Mouse (Mus musculus) embryonic facial prominence, embryonic 13.5 days (tissue): ENCODE measurements around the gene Pdzd4. TPM values are rescaled to one million over a fixed set of nuclear protein-coding genes. Genes with fewer than 3 reads are reported as not detected.

Experiments
- ATAC-seq: fragments of 200-750 bp; cut with Nextera tagmentation; 2 replicates; pipeline ENCODE4 v1.8.0; 2017; ENCODE audit warnings: low read depth; ENCODE audit not compliant: insufficient number of reproducible peaks, insufficient read depth, low FRiP score, low TSS enrichment
- H3K27ac ChIP-seq: fragments of 300-500 bp; sonication (generic); 2 replicates; pipeline ENCODE4 v1.5.1; 2015; ENCODE audit warnings: moderate library complexity, mild to moderate bottlenecking, inconsistent platforms
- H3K27me3 ChIP-seq: fragments of 300-500 bp; sonication (generic); 2 replicates; pipeline ENCODE4 v1.6.1; 2015; ENCODE audit warnings: mild to moderate bottlenecking, inconsistent platforms
- H3K36me3 ChIP-seq: fragments of 300-500 bp; sonication (generic); 2 replicates; pipeline ENCODE4 v1.6.1; 2015; ENCODE audit warnings: mild to moderate bottlenecking, inconsistent platforms
- H3K4me1 ChIP-seq: fragments of 300-500 bp; sonication (generic); 2 replicates; pipeline ENCODE4 v1.6.1; 2015; ENCODE audit warnings: inconsistent platforms
- H3K4me2 ChIP-seq: fragments of 300-500 bp; sonication (generic); 2 replicates; pipeline ENCODE4 v1.6.1; 2015; ENCODE audit warnings: moderate library complexity, mild to moderate bottlenecking, inconsistent platforms
- H3K4me3 ChIP-seq: fragments of 300-500 bp; sonication (generic); 2 replicates; pipeline ENCODE4 v1.5.1; 2015; ENCODE audit warnings: mild to moderate bottlenecking, inconsistent platforms
- H3K9ac ChIP-seq: fragments of 300-500 bp; sonication (generic); 2 replicates; pipeline ENCODE4 v1.6.1; 2015; ENCODE audit warnings: mild to moderate bottlenecking, inconsistent platforms
- H3K9me3 ChIP-seq: fragments of 300-500 bp; sonication (generic); 2 replicates; pipeline ENCODE4 v1.6.1; 2016; ENCODE audit warnings: inconsistent platforms
- WGBS: fragments of 180-500 bp; shearing (Covaris S2); methylation state at CpG from one replicate; pipeline ENCODE4 v1.1.7; 2015; ENCODE audit warnings: mixed read lengths; 5-methylcytosine and 5-hydroxymethylcytosine counted together
- polyA plus RNA-seq: library from polyadenylated mRNA; unstranded; fragments of >200 nt; fragmentation: Nextera tagmentation; extraction: Ambion mirVana; gene quantifications from 2 replicates; pipeline ENCODE4 v1.2.1, GENCODE M21; 2015

The Pdzd4 gene
- polyA plus RNA-seq, 1 experiment from 2014 or later = 2.1 TPM

GRCm38 (mm10) chrX:73823747-73824146 is 1.0 kb downstream of the Pdzd4 start:
- Histone ChIP-seq H3K27ac (no peak overlapping the region), H3K9ac (peak overlapping the region; percentile 82)
- no peak for ATAC-seq

GRCm38 (mm10) chrX:73816596-73817314 is 8.0 kb downstream of the Pdzd4 start:
- no peak for ATAC-seq
- H3K9ac ChIP-seq = no peak overlapping the region
- H3K36me3 ChIP-seq = no peaks in the 10 kb centered on the region
- no peaks in the 10 kb centered on the region for H3K4me1 ChIP-seq
- WGBS = 51% methylated on average over 3 of the region's 3 CpGs
- no peaks in the 10 kb centered on the region for H3K9me3 ChIP-seq
- H3K27ac ChIP-seq = no peak overlapping the region
- H3K4me3 ChIP-seq = no peak overlapping the region
- H3K27me3 ChIP-seq = no peaks in the 10 kb centered on the region
- H3K4me2 ChIP-seq = no peak overlapping the region

More at GRCm38 (mm10) chrX:73823747-73824146, 1.0 kb downstream of the Pdzd4 start:
- Histone ChIP-seq H3K4me2 (peak overlapping the region; percentile 69), H3K4me1 (peaks cover 4% of the 10 kb centered on the region; the same call in 1 of the 2 replicates), H3K27me3 (peaks cover 14% of the 10 kb centered on the region), H3K36me3 (no peaks in the 10 kb centered on the region), H3K4me3 (peak overlapping the region; percentile 64), H3K9me3 (no peaks in the 10 kb centered on the region)
- 25% methylated on average over 17 of the region's 17 CpGs for WGBS

- Histone ChIP-seq H3K9me3 (no peaks in the 10 kb centered on the region), H3K9ac (peak overlapping the region; percentile 70), H3K36me3 (no peaks in the 10 kb centered on the region), H3K27me3 (no peaks in the 10 kb centered on the region), H3K4me3 (peak overlapping the region; percentile 39), H3K4me1 (no peaks in the 10 kb centered on the region), H3K27ac (no peak overlapping the region), H3K4me2 (peak overlapping the region; percentile 54)
- ATAC-seq = no peak
- WGBS = 20% methylated on average over 14 of the region's 14 CpGs
Measured at GRCm38 (mm10) chrX:73815072-73815471, 9.7 kb downstream of the Pdzd4 start.

- no peak for ATAC-seq
- Histone ChIP-seq H3K36me3 (no peaks in the 10 kb centered on the region), H3K27ac (no peak overlapping the region), H3K4me3 (no peak overlapping the region), H3K27me3 (0 out of 2 replicates have a peak, but pooled peaks cover under 1% of the 10 kb centered on the region), H3K9ac (no peak overlapping the region), H3K4me2 (no peak overlapping the region), H3K9me3 (no peaks in the 10 kb centered on the region), H3K4me1 (no peaks in the 10 kb centered on the region)
- WGBS = 63% methylated on average over 1 of the region's 1 CpGs
Measured at GRCm38 (mm10) chrX:73805814-73806213, 19.0 kb downstream of the Pdzd4 start.

- 0 out of 2 replicates have a peak, but pooled peaks cover 3% of the 10 kb centered on the region for H3K27me3 ChIP-seq
- no peak overlapping the region for H3K4me3 ChIP-seq
- no peak overlapping the region for H3K4me2 ChIP-seq
- H3K9me3 ChIP-seq = no peaks in the 10 kb centered on the region
- no peak for ATAC-seq
- 37% methylated on average over 9 of the region's 9 CpGs for WGBS
- peaks cover 12% of the 10 kb centered on the region for H3K36me3 ChIP-seq
- no peak overlapping the region for H3K9ac ChIP-seq
- no peaks in the 10 kb centered on the region for H3K4me1 ChIP-seq
- H3K27ac ChIP-seq = no peak overlapping the region
Measured at GRCm38 (mm10) chrX:73798502-73798901, 26.3 kb downstream of the Pdzd4 start.

- Histone ChIP-seq H3K4me1 (no peaks in the 10 kb centered on the region), H3K27me3 (0 out of 2 replicates have a peak, but pooled peaks cover 3% of the 10 kb centered on the region), H3K36me3 (peaks cover 12% of the 10 kb centered on the region), H3K9me3 (no peaks in the 10 kb centered on the region), H3K9ac (no peak overlapping the region), H3K4me3 (no peak overlapping the region), H3K27ac (no peak overlapping the region), H3K4me2 (no peak overlapping the region)
- 84% methylated on average over 2 of the region's 2 CpGs for WGBS
- no peak for ATAC-seq
Measured at GRCm38 (mm10) chrX:73797511-73797910, 27.3 kb downstream of the Pdzd4 start.

GRCm38 (mm10) chrX:73793505-73793904 is 31.3 kb downstream of the Pdzd4 start:
- Histone ChIP-seq H3K27ac (peak overlapping the region; percentile 57; the same call in 1 of the 2 replicates), H3K4me1 (peaks cover 2% of the 10 kb centered on the region; the same call in 1 of the 2 replicates), H3K9ac (no peak overlapping the region), H3K4me3 (no peak overlapping the region), H3K27me3 (no peaks in the 10 kb centered on the region), H3K9me3 (no peaks in the 10 kb centered on the region), H3K4me2 (no peak overlapping the region), H3K36me3 (peaks cover 25% of the 10 kb centered on the region)
- 30% methylated on average over 1 of the region's 1 CpGs for WGBS
- ATAC-seq = no peak

GRCm38 (mm10) chrX:73793039-73793438 is 31.7 kb downstream of the Pdzd4 start:
- peaks cover 7% of the 10 kb centered on the region; the same call in 1 of the 2 replicates for H3K4me1 ChIP-seq
- H3K9ac ChIP-seq = no peak overlapping the region
- no peaks in the 10 kb centered on the region for H3K27me3 ChIP-seq
- no peaks in the 10 kb centered on the region for H3K9me3 ChIP-seq
- ATAC-seq = no peak
- peaks cover 25% of the 10 kb centered on the region for H3K36me3 ChIP-seq
- no peak overlapping the region for H3K4me3 ChIP-seq
- no peak overlapping the region for H3K4me2 ChIP-seq
- H3K27ac ChIP-seq = peak overlapping the region; percentile 57; the same call in 1 of the 2 replicates

- 0 out of 2 replicates have a peak, but pooled peaks cover 13% of the 10 kb centered on the region for H3K36me3 ChIP-seq
- no peak overlapping the region for H3K27ac ChIP-seq
- 0 out of 2 replicates have a peak overlapping the region, but pooled peaks have one; percentile 59 for H3K4me3 ChIP-seq
- ATAC-seq = no peak
- H3K9ac ChIP-seq = peak overlapping the region; percentile 77
- H3K4me1 ChIP-seq = peaks cover 8% of the 10 kb centered on the region; the same call in 1 of the 2 replicates
- H3K27me3 ChIP-seq = peaks cover 4% of the 10 kb centered on the region; the same call in 1 of the 2 replicates
- H3K4me2 ChIP-seq = peak overlapping the region; percentile 68
- whole genome bisulfite sequencing = 100% methylated on average over 1 of the region's 1 CpGs
- H3K9me3 ChIP-seq = no peaks in the 10 kb centered on the region
Measured at GRCm38 (mm10) chrX:73788501-73788900, 36.3 kb downstream of the Pdzd4 start.

- Histone ChIP-seq H3K4me2 (peak overlapping the region; percentile 68), H3K4me1 (peaks cover 8% of the 10 kb centered on the region; the same call in 1 of the 2 replicates), H3K27ac (peak overlapping the region; percentile 88), H3K9me3 (no peaks in the 10 kb centered on the region), H3K27me3 (peaks cover 4% of the 10 kb centered on the region; the same call in 1 of the 2 replicates), H3K9ac (peak overlapping the region; percentile 77), H3K4me3 (peak overlapping the region; percentile 59), H3K36me3 (0 out of 2 replicates have a peak, but pooled peaks cover 13% of the 10 kb centered on the region)
- 31% methylated on average over 18 of the region's 22 CpGs for WGBS
- ATAC-seq = peak; percentile 7; the same call in 1 of the 2 replicates
Measured at GRCm38 (mm10) chrX:73787225-73787558, 37.6 kb downstream of the Pdzd4 start.

- ATAC-seq = peak; percentile 94
- no peaks in the 10 kb centered on the region for H3K9me3 ChIP-seq
- peaks cover 4% of the 10 kb centered on the region; the same call in 1 of the 2 replicates for H3K27me3 ChIP-seq
- peak within 1 kb of the TSS; percentile 68 for H3K4me2 ChIP-seq
- H3K4me3 ChIP-seq = peak within 1 kb of the TSS; percentile 59
- H3K36me3 ChIP-seq = 0 out of 2 replicates have a peak, but pooled peaks cover 13% of the 10 kb centered on the region
- H3K27ac ChIP-seq = peak within 1 kb of the TSS; percentile 88
- H3K4me1 ChIP-seq = peaks cover 8% of the 10 kb centered on the region; the same call in 1 of the 2 replicates
- peak within 1 kb of the TSS; percentile 77 for H3K9ac ChIP-seq
- 23% methylated on average over 52 of the region's 52 CpGs for WGBS
Measured at GRCm38 (mm10) chrX:73786364-73787224, 38.2 kb downstream of the Pdzd4 start, which contains the start of the genes Idh3g and Ssr4. Gene Idh3g, minus strand, starts transcription at chrX:73786897. Gene Ssr4, plus strand, starts transcription at chrX:73787028.
